Mouse (Mus musculus): ENCODE results near the gene Spata2l.
"Not testable (repeated sequence)": the region's sequence is repeated elsewhere in the genome, so short reads cannot be mapped to it uniquely, and the experiment has no call there.

Spata2l gene

DNA sequence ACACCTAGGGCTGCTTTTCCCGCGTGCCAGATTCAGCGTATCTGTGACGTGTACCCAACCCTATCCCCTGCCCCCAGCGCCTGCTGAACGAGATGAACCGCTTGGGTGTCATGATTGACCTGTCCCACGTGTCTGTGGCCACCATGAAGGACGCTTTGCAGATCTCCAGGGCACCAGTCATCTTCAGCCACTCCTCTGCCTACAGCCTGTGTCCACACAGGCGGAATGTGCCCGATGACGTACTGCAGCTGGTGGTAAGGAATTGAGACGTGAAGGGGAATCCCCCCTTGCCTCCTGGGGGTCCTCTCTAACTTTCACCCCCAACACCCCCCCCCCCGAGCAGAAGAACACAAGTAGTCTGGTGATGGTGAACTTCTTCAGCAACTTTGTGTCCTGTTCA, 36.2 kb downstream of the Spata2l start:
- DNase-seq (ENCODE audit: low spot score in 2 of 2), result no peak

DNA sequence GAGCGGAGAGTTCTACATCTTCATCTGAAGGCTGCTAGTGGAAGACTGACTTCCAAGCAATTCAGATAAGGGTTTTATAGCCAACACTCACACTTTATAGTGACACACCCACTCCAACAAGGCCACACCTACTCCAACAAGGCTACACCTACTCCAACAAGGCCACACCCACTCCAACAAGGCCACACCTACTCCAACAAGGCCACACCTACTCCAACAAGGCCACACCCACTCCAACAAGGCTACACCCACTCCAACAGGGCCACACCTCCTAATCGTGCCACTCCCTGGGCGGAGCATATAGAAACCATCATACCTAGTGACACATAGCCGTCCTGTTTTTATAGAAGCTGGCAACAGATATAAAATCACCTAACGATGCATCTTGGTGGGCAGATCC, 39.0 kb downstream of the Spata2l start:
- DNase-seq (ENCODE audit: low spot score in 2 of 2), result not testable (repeated sequence)

- no peak for DNase-seq (ENCODE audit: low spot score in 2 of 2)
These were observed 42.3 kb downstream of the Spata2l start for GRCm38 (mm10) chr8:123193771-123194170.

GRCm38 (mm10) chr8:123191908-123192307, 44.1 kb downstream of the Spata2l start:
- no peak for DNase-seq (ENCODE audit: low spot score in 2 of 2)

GRCm38 (mm10) chr8:123190678-123191077, 45.4 kb downstream of the Spata2l start:
- peak; percentile 83 to 86 for DNase-seq (ENCODE audit: low spot score in 2 of 2)

- DNase-seq (ENCODE audit: low spot score in 2 of 2), result no peak
These were observed 47.2 kb downstream of the Spata2l start for GRCm38 (mm10) chr8:123188841-123189240.

DNA sequence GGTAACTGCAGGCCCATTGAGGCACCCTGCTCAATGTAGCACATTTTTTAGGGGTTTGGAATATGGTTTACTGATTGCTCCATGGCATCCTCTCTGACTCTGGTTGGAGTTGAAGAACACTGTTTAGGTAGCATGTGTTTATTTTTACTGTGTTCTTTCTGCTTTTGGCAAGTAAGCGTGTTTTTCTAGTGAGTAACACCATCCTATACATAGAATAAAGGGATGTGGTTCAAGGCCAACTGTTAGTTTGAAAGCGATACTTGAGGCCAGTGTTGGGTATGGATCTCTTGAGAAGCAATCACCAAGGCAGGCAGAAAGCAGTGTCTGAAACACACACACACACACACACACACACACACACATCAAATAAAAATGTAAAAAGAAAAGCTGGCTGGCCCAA, 48.0 kb downstream of the Spata2l start:
- no peak for DNase-seq (ENCODE audit: low spot score in 2 of 2)

- no peak for DNase-seq (ENCODE audit: low spot score in 2 of 2)
These were observed 50.2 kb downstream of the Spata2l start, which contains the start of gene Dpep1 for GRCm38 (mm10) chr8:123185566-123186409. Dpep1 (plus strand) TSS chr8:123186242.

DNA sequence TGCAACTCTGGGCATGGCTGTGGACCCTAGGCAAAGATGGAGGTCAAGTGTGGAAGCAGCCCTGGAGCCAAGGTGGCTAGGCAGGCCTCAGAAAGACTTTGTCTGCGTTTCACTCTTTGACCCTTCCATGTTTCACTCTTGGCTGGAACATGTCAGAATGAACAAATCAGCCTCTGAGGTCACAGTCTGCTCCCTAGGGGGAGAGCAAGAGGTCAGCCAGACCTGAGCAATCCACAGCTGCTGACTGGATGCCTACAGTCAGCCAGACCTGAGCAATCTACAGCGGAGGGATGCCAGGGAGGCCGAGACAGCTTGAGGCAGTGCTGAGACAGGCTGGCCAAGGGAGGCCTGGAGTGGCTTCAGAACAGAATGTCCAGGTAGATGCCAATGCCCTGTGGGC, 54.6 kb downstream of the Spata2l start:
- DNase-seq (ENCODE audit: low spot score in 2 of 2), result no peak
